Mouse (Mus musculus) limb, embryonic 14.5 days (tissue): ENCODE measurements around the gene Snrpg. TPM values are rescaled to one million over a fixed set of nuclear protein-coding genes. Genes with fewer than 3 reads are reported as not detected.

ENCODE experiments used
- ATAC-seq: fragments of 200-750 bp; cut with Nextera tagmentation; 2 replicates; pipeline ENCODE4 v1.8.0; 2017; ENCODE audit warnings: low read depth, moderate number of reproducible peaks, moderate TSS enrichment; ENCODE audit not compliant: low FRiP score
- DNase-seq: peaks from one replicate; pipeline ENCODE4 v3.0.0-alpha.2; 2015; ENCODE audit warnings: low spot score
- H3K27ac ChIP-seq: fragments of 300-500 bp; sonication (generic); replicated peaks from 2 replicates; pipeline ENCODE4 v1.5.1; 2014; ENCODE audit warnings: low read depth, mild to moderate bottlenecking, low read length, moderate library complexity, mixed read lengths
- H3K27me3 ChIP-seq: fragments of 300-500 bp; sonication (generic); 2 replicates; pipeline ENCODE4 v1.6.1; 2014; ENCODE audit warnings: low read length, mixed read lengths; ENCODE audit not compliant: control insufficient read depth, insufficient read depth
- H3K36me3 ChIP-seq: fragments of 300-500 bp; sonication (generic); 2 replicates; pipeline ENCODE4 v1.6.1; 2014; ENCODE audit warnings: mild to moderate bottlenecking, low read length, moderate library complexity, mixed read lengths; ENCODE audit not compliant: control insufficient read depth, insufficient read depth
- H3K4me1 ChIP-seq: fragments of 300-500 bp; sonication (generic); 2 replicates; pipeline ENCODE4 v1.6.1; 2014; ENCODE audit warnings: antibody characterized with exemption, low read length, mixed read lengths; ENCODE audit not compliant: control insufficient read depth, insufficient read depth
- H3K4me2 ChIP-seq: fragments of 300-500 bp; sonication (generic); replicated peaks from 2 replicates; pipeline ENCODE4 v1.6.1; 2014; ENCODE audit warnings: low read depth, mild to moderate bottlenecking, low read length, moderate library complexity; ENCODE audit not compliant: severe bottlenecking
- H3K4me3 ChIP-seq: fragments of 300-500 bp; sonication (generic); replicated peaks from 2 replicates; pipeline ENCODE4 v1.5.1; 2014; ENCODE audit warnings: low read length
- H3K9ac ChIP-seq: fragments of 300-500 bp; sonication (generic); 2 replicates; pipeline ENCODE4 v1.6.1; 2014; ENCODE audit warnings: mild to moderate bottlenecking, low read depth, low read length, moderate library complexity; ENCODE audit not compliant: severe bottlenecking
- H3K9me3 ChIP-seq: fragments of 300-500 bp; sonication (generic); 2 replicates; pipeline ENCODE4 v1.6.1; 2016; ENCODE audit warnings: low read length; ENCODE audit not compliant: control insufficient read depth
- POLR2A ChIP-seq: fragments of 200-500 bp; IDR thresholded peaks from 2 replicates; pipeline ENCODE4 v1.8.0; 2012; ENCODE audit warnings: inconsistent platforms, mild to moderate bottlenecking, moderate library complexity, borderline replicate concordance; ENCODE audit not compliant: insufficient read depth, insufficient read length; ENCODE audit errors: extremely low read depth
- WGBS: fragments of 180-500 bp; shearing (Covaris S2); extraction: QIAGEN DNeasy Blood & Tissue Kit; methylation state at CpG from one replicate; pipeline ENCODE4 v1.1.7; 2014; 5-methylcytosine and 5-hydroxymethylcytosine counted together
- polyA plus RNA-seq, 2 experiments: library from polyadenylated mRNA; depleted of rRNA in 1 of 2; stranded (reverse) in 1 of 2; unstranded in 1 of 2; fragments of >200 nt; fragmentation: Nextera tagmentation in 1 of 2; extraction: Ambion mirVana in 1 of 2; gene quantifications; 2 replicates each; pipeline versions ENCODE4 v1.2.1 to v1.2.3; 2012 to 2014

Snrpg gene
- polyA plus RNA-seq, 2 experiments = 632 to 684 TPM

- no peak for ATAC-seq
- H3K4me1 ChIP-seq = no peaks in the 10 kb centered on the region
- H3K9ac ChIP-seq = no peak overlapping the region
- H3K4me3 ChIP-seq = no peak overlapping the region
- WGBS = 78% methylated on average over 6 of the region's 6 CpGs
- no peak for DNase-seq
- no peaks in the 10 kb centered on the region for H3K27me3 ChIP-seq
- peaks cover 85% of the 10 kb centered on the region for H3K36me3 ChIP-seq
- no peak for TF ChIP-seq POLR2A
- no peak overlapping the region for H3K27ac ChIP-seq
- no peaks in the 10 kb centered on the region for H3K9me3 ChIP-seq
- no peak overlapping the region for H3K4me2 ChIP-seq
Measured at GRCm38 (mm10) chr6:86420491-86420890, 49.4 kb downstream of the Snrpg start.

GRCm38 (mm10) chr6:86426358-86426757, 55.3 kb downstream of the Snrpg start, which contains the start of gene Gm44790:
TSS of gene Gm44790 (plus strand) at chr6:86426658.
- no peak for TF ChIP-seq POLR2A
- DNase-seq (no peak), ATAC-seq (no peak)
- Histone ChIP-seq H3K9me3 (no peaks in the 10 kb centered on the region), H3K4me3 (no peak within 1 kb of the TSS), H3K4me1 (no peaks in the 10 kb centered on the region), H3K27ac (no peak within 1 kb of the TSS), H3K9ac (no peak within 1 kb of the TSS), H3K4me2 (no peak within 1 kb of the TSS), H3K27me3 (no peaks in the 10 kb centered on the region), H3K36me3 (peaks cover 87% of the 10 kb centered on the region)
- 96% methylated on average over 1 of the region's 1 CpGs for WGBS

Other genes with a start within 250 kb of the Snrpg start
- gene Tgfa, start 176.1 kb upstream of the Snrpg start, polyA plus RNA-seq (2012; rRNA removed) = 2.7 and 3.8 TPM in 2 replicates
- 3.1 and 3.3 TPM in 2 replicates for gene Tgfa, start 176.1 kb upstream of the Snrpg start, polyA plus RNA-seq (2014; fragmentation: Nextera tagmentation; extraction: Ambion mirVana)
- gene Fam136a, start 5.7 kb upstream of the Snrpg start, polyA plus RNA-seq (2012; rRNA removed) = 43.9 and 51.0 TPM in 2 replicates
- 109 and 113 TPM in 2 replicates for gene Fam136a, start 5.7 kb upstream of the Snrpg start, polyA plus RNA-seq (2014; fragmentation: Nextera tagmentation; extraction: Ambion mirVana)
- gene Pcyox1, start 25.9 kb downstream of the Snrpg start, polyA plus RNA-seq (2012; rRNA removed) = 67.3 and 67.5 TPM in 2 replicates
- 93.3 and 98.2 TPM in 2 replicates for gene Pcyox1, start 25.9 kb downstream of the Snrpg start, polyA plus RNA-seq (2014; fragmentation: Nextera tagmentation; extraction: Ambion mirVana)
- 230 and 264 TPM in 2 replicates for gene Tia1, start 32.9 kb downstream of the Snrpg start, polyA plus RNA-seq (2012; rRNA removed)
- 173 and 211 TPM in 2 replicates for gene Tia1, start 32.9 kb downstream of the Snrpg start, polyA plus RNA-seq (2014; fragmentation: Nextera tagmentation; extraction: Ambion mirVana)
- 1.5 and 2.4 TPM in 2 replicates for gene Gm44790, start 55.4 kb downstream of the Snrpg start, polyA plus RNA-seq (2012; rRNA removed)
- 0.77 and 1.2 TPM in 2 replicates for gene Gm44790, start 55.4 kb downstream of the Snrpg start, polyA plus RNA-seq (2014; fragmentation: Nextera tagmentation; extraction: Ambion mirVana)
- 16.0 and 19.1 TPM in 2 replicates for gene C87436, start 67.1 kb downstream of the Snrpg start, polyA plus RNA-seq (2012; rRNA removed)
- 20.6 and 22.2 TPM in 2 replicates for gene C87436, start 67.1 kb downstream of the Snrpg start, polyA plus RNA-seq (2014; fragmentation: Nextera tagmentation; extraction: Ambion mirVana)
- 333 and 395 TPM in 2 replicates for gene Pcbp1, start 155.0 kb downstream of the Snrpg start, polyA plus RNA-seq (2012; rRNA removed)
- gene Pcbp1, start 155.0 kb downstream of the Snrpg start, polyA plus RNA-seq (2014; fragmentation: Nextera tagmentation; extraction: Ambion mirVana) = 445 and 455 TPM in 2 replicates